Mouse (Mus musculus) brain, embryonic 14.5 days (tissue): ENCODE measurements around the gene Ube2m.
"Not testable (repeated sequence)": the region's sequence is repeated elsewhere in the genome, so short reads cannot be mapped to it uniquely, and the experiment has no call there.

ENCODE experiments used
- CTCF ChIP-seq: fragments of 200-500 bp; IDR thresholded peaks from 2 replicates; pipeline ENCODE4 v1.5.1; 2012; ENCODE audit warnings: inconsistent platforms, mild to moderate bottlenecking, moderate library complexity, borderline replicate concordance; ENCODE audit not compliant: insufficient read depth, insufficient read length; ENCODE audit errors: extremely low read depth
- POLR2A ChIP-seq: fragments of 200-500 bp; IDR thresholded peaks from 2 replicates; pipeline ENCODE4 v1.6.1; 2012; ENCODE audit warnings: mild to moderate bottlenecking, inconsistent platforms, borderline replicate concordance; ENCODE audit not compliant: poor library complexity, insufficient read depth, insufficient read length, severe bottlenecking; ENCODE audit errors: extremely low read depth

DNA sequence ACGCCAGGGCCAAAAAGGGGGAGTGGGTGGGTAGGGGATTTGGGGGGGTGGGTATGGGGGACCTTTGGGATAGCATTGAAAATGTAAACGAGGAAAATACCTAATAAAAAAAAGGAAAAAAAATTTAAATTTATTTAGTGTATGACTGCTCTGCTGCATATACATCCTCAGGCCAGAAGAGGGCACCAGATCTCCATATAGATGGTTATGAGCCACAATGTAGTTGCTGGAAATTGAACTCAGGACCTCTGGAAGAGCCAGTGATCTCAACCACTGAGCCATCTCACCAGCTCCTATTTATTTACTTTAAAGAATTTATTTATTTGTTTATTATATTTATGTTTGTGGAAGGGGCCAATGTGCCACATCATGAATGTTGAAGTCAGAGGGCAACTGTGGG is 25.3 kb upstream of the Ube2m start:
- TF ChIP-seq CTCF = peak; percentile 13; the same call in 1 of the 2 replicates
- TF ChIP-seq POLR2A = not testable (repeated sequence)
